Mouse (Mus musculus) neural tube, embryonic 15.5 days (tissue): ENCODE measurements around the gene Llgl2. TPM values are rescaled to one million over a fixed set of nuclear protein-coding genes. Genes with fewer than 3 reads are reported as not detected.

ENCODE experiments used
- ATAC-seq: fragments of 200-750 bp; cut with Nextera tagmentation; 2 replicates; pipeline ENCODE4 v1.8.0; 2017; ENCODE audit warnings: mild to moderate bottlenecking, moderate TSS enrichment, moderate library complexity; ENCODE audit not compliant: low FRiP score
- H3K27ac ChIP-seq: fragments of 300-500 bp; sonication (generic); replicated peaks from 2 replicates; pipeline ENCODE4 v1.5.1; 2015; ENCODE audit warnings: mild to moderate bottlenecking, inconsistent platforms
- H3K27me3 ChIP-seq: fragments of 300-500 bp; sonication (generic); replicated peaks from 2 replicates; pipeline ENCODE4 v1.6.1; 2015; ENCODE audit warnings: inconsistent platforms
- H3K36me3 ChIP-seq: fragments of 300-500 bp; sonication (generic); 2 replicates; pipeline ENCODE4 v1.6.1; 2015; ENCODE audit warnings: inconsistent platforms
- H3K4me1 ChIP-seq: fragments of 300-500 bp; sonication (generic); 2 replicates; pipeline ENCODE4 v1.6.1; 2015; ENCODE audit warnings: inconsistent platforms
- H3K4me2 ChIP-seq: fragments of 300-500 bp; sonication (generic); 2 replicates; pipeline ENCODE4 v1.6.1; 2015; ENCODE audit warnings: inconsistent platforms, mild to moderate bottlenecking, moderate library complexity
- H3K4me3 ChIP-seq: fragments of 300-500 bp; sonication (generic); replicated peaks from 2 replicates; pipeline ENCODE4 v1.5.1; 2015; ENCODE audit warnings: mild to moderate bottlenecking, inconsistent platforms
- H3K9ac ChIP-seq: fragments of 300-500 bp; sonication (generic); replicated peaks from 2 replicates; pipeline ENCODE4 v1.6.1; 2015; ENCODE audit warnings: mild to moderate bottlenecking, inconsistent platforms
- H3K9me3 ChIP-seq: fragments of 300-500 bp; sonication (generic); replicated peaks from 2 replicates; pipeline ENCODE4 v1.6.1; 2016; ENCODE audit warnings: inconsistent platforms
- WGBS: fragments of 180-500 bp; shearing (Covaris S2); methylation state at CpG from one replicate; pipeline ENCODE4 v1.1.7; 2015; ENCODE audit warnings: mixed read lengths; 5-methylcytosine and 5-hydroxymethylcytosine counted together
- polyA plus RNA-seq: library from polyadenylated mRNA; unstranded; fragments of >200 nt; fragmentation: Nextera tagmentation; extraction: Ambion mirVana; gene quantifications from 2 replicates; pipeline ENCODE4 v1.2.1, GENCODE M21; 2015

Llgl2 gene
- polyA plus RNA-seq, 1 experiment from 2014 or later = 0.97 TPM

GRCm38 (mm10) chr11:115859143-115859945, 35.5 kb downstream of the Llgl2 start:
- 1% methylated on average over 75 of the region's 75 CpGs for WGBS
- Histone ChIP-seq H3K4me2 (peak overlapping the region; percentile 51), H3K4me3 (peak overlapping the region; percentile 25), H3K27ac (no peak overlapping the region), H3K9ac (no peak overlapping the region), H3K9me3 (no peaks in the 10 kb centered on the region), H3K27me3 (peaks cover 54% of the 10 kb centered on the region), H3K36me3 (no peaks in the 10 kb centered on the region), H3K4me1 (peaks cover 20% of the 10 kb centered on the region)
- ATAC-seq = peak; percentile 61; the same call in 1 of the 2 replicates

GRCm38 (mm10) chr11:115863895-115864294, 40.0 kb downstream of the Llgl2 start:
- peaks cover 38% of the 10 kb centered on the region for H3K27me3 ChIP-seq
- ATAC-seq = no peak

GRCm38 (mm10) chr11:115869393-115869792, 45.5 kb downstream of the Llgl2 start:
- no peak for ATAC-seq
- WGBS = 85% methylated on average over 8 of the region's 8 CpGs
- H3K36me3 ChIP-seq = no peaks in the 10 kb centered on the region
- H3K27ac ChIP-seq = no peak overlapping the region
- H3K27me3 ChIP-seq = no peaks in the 10 kb centered on the region; the same call in 1 of the 2 replicates
- no peak overlapping the region for H3K9ac ChIP-seq
- H3K4me3 ChIP-seq = no peak overlapping the region
- H3K4me2 ChIP-seq = no peak overlapping the region
- no peaks in the 10 kb centered on the region for H3K4me1 ChIP-seq
- H3K9me3 ChIP-seq = no peaks in the 10 kb centered on the region

More at GRCm38 (mm10) chr11:115863895-115864294, 40.0 kb downstream of the Llgl2 start:
- WGBS = 89% methylated on average over 8 of the region's 8 CpGs
- Histone ChIP-seq H3K9ac (no peak overlapping the region), H3K4me3 (no peak overlapping the region), H3K36me3 (no peaks in the 10 kb centered on the region), H3K27ac (no peak overlapping the region), H3K4me1 (peaks cover 13% of the 10 kb centered on the region), H3K9me3 (no peaks in the 10 kb centered on the region), H3K4me2 (no peak overlapping the region)

GRCm38 (mm10) chr11:115872437-115872836, 48.6 kb downstream of the Llgl2 start:
- no peak overlapping the region for H3K4me2 ChIP-seq
- H3K9me3 ChIP-seq = no peaks in the 10 kb centered on the region
- WGBS = 57% methylated on average over 4 of the region's 4 CpGs
- H3K36me3 ChIP-seq = no peaks in the 10 kb centered on the region
- H3K27ac ChIP-seq = no peak overlapping the region
- ATAC-seq = no peak
- no peak overlapping the region for H3K9ac ChIP-seq
- H3K4me1 ChIP-seq = no peaks in the 10 kb centered on the region
- no peaks in the 10 kb centered on the region for H3K27me3 ChIP-seq
- no peak overlapping the region for H3K4me3 ChIP-seq

- Histone ChIP-seq H3K27ac (no peak overlapping the region), H3K36me3 (no peaks in the 10 kb centered on the region), H3K9ac (no peak overlapping the region), H3K4me1 (no peaks in the 10 kb centered on the region), H3K4me3 (no peak overlapping the region), H3K4me2 (no peak overlapping the region), H3K9me3 (no peaks in the 10 kb centered on the region), H3K27me3 (no peaks in the 10 kb centered on the region)
- WGBS = 89% methylated on average over 3 of the region's 3 CpGs
- no peak for ATAC-seq
These were observed 52.1 kb downstream of the Llgl2 start for GRCm38 (mm10) chr11:115875935-115876334.

GRCm38 (mm10) chr11:115876438-115876837, 52.6 kb downstream of the Llgl2 start:
- no peaks in the 10 kb centered on the region for H3K27me3 ChIP-seq
- no peak overlapping the region for H3K4me2 ChIP-seq
- H3K4me3 ChIP-seq = no peak overlapping the region
- no peak overlapping the region for H3K9ac ChIP-seq
- no peaks in the 10 kb centered on the region for H3K4me1 ChIP-seq
- ATAC-seq = no peak
- no peak overlapping the region for H3K27ac ChIP-seq
- H3K36me3 ChIP-seq = no peaks in the 10 kb centered on the region
- H3K9me3 ChIP-seq = no peaks in the 10 kb centered on the region
- 84% methylated on average over 5 of the region's 5 CpGs for WGBS

GRCm38 (mm10) chr11:115877174-115877755, 53.4 kb downstream of the Llgl2 start:
- no peaks in the 10 kb centered on the region for H3K9me3 ChIP-seq
- H3K4me2 ChIP-seq = no peak overlapping the region
- H3K27ac ChIP-seq = no peak overlapping the region
- no peaks in the 10 kb centered on the region for H3K4me1 ChIP-seq
- no peaks in the 10 kb centered on the region for H3K27me3 ChIP-seq
- 61% methylated on average over 6 of the region's 6 CpGs for WGBS
- ATAC-seq = no peak
- H3K4me3 ChIP-seq = no peak overlapping the region
- H3K9ac ChIP-seq = no peak overlapping the region
- no peaks in the 10 kb centered on the region for H3K36me3 ChIP-seq

GRCm38 (mm10) chr11:115878071-115878470, 54.2 kb downstream of the Llgl2 start:
- Histone ChIP-seq H3K9me3 (no peaks in the 10 kb centered on the region), H3K9ac (no peak overlapping the region), H3K36me3 (no peaks in the 10 kb centered on the region), H3K4me2 (no peak overlapping the region), H3K4me3 (no peak overlapping the region), H3K27me3 (no peaks in the 10 kb centered on the region; the same call in 1 of the 2 replicates), H3K27ac (no peak overlapping the region), H3K4me1 (no peaks in the 10 kb centered on the region)
- 84% methylated on average over 8 of the region's 8 CpGs for WGBS
- ATAC-seq = no peak

GRCm38 (mm10) chr11:115881002-115881401, 57.2 kb downstream of the Llgl2 start:
- H3K4me1 ChIP-seq = peaks cover 5% of the 10 kb centered on the region; the same call in 1 of the 2 replicates
- peaks cover 6% of the 10 kb centered on the region; the same call in 1 of the 2 replicates for H3K27me3 ChIP-seq
- WGBS = 25% methylated on average over 5 of the region's 5 CpGs
- no peak overlapping the region for H3K27ac ChIP-seq
- H3K9ac ChIP-seq = no peak overlapping the region
- no peak for ATAC-seq
- H3K9me3 ChIP-seq = no peaks in the 10 kb centered on the region
- H3K36me3 ChIP-seq = no peaks in the 10 kb centered on the region
- no peak overlapping the region for H3K4me2 ChIP-seq
- no peak overlapping the region for H3K4me3 ChIP-seq

GRCm38 (mm10) chr11:115883251-115883650, 59.4 kb downstream of the Llgl2 start:
- H3K27me3 ChIP-seq = peaks cover 6% of the 10 kb centered on the region; the same call in 1 of the 2 replicates
- H3K4me3 ChIP-seq = no peak overlapping the region
- no peak overlapping the region for H3K27ac ChIP-seq
- H3K9me3 ChIP-seq = no peaks in the 10 kb centered on the region
- peak overlapping the region; percentile 31 for H3K4me2 ChIP-seq
- no peaks in the 10 kb centered on the region for H3K36me3 ChIP-seq
- WGBS = 18% methylated on average over 16 of the region's 17 CpGs
- peaks cover 5% of the 10 kb centered on the region; the same call in 1 of the 2 replicates for H3K4me1 ChIP-seq
- no peak for ATAC-seq
- no peak overlapping the region for H3K9ac ChIP-seq

- H3K27me3 ChIP-seq = peaks cover 6% of the 10 kb centered on the region; the same call in 1 of the 2 replicates
- 94% methylated on average over 3 of the region's 3 CpGs for WGBS
- H3K4me2 ChIP-seq = no peak overlapping the region
- ATAC-seq = no peak
- H3K27ac ChIP-seq = no peak overlapping the region
- H3K36me3 ChIP-seq = no peaks in the 10 kb centered on the region
- no peaks in the 10 kb centered on the region for H3K9me3 ChIP-seq
- H3K9ac ChIP-seq = no peak overlapping the region
- peaks cover 5% of the 10 kb centered on the region; the same call in 1 of the 2 replicates for H3K4me1 ChIP-seq
- no peak overlapping the region for H3K4me3 ChIP-seq
These were observed 60.5 kb downstream of the Llgl2 start for GRCm38 (mm10) chr11:115884361-115884760.

GRCm38 (mm10) chr11:115885281-115885680, 61.4 kb downstream of the Llgl2 start:
- H3K4me1 ChIP-seq = peaks cover 5% of the 10 kb centered on the region; the same call in 1 of the 2 replicates
- no peak overlapping the region for H3K9ac ChIP-seq
- H3K36me3 ChIP-seq = no peaks in the 10 kb centered on the region
- no peaks in the 10 kb centered on the region for H3K9me3 ChIP-seq
- no peak overlapping the region for H3K4me2 ChIP-seq
- no peak overlapping the region for H3K27ac ChIP-seq
- 74% methylated on average over 11 of the region's 11 CpGs for WGBS
- ATAC-seq = no peak
- H3K4me3 ChIP-seq = no peak overlapping the region
- H3K27me3 ChIP-seq = peaks cover 6% of the 10 kb centered on the region; the same call in 1 of the 2 replicates
